Mouse (Mus musculus) bone marrow, adult 2 months (tissue): ENCODE measurements at regions not wholly inside any gene's neighbourhood (a gene's known extent, or its start where the extent isn't known, plus 50 kb on each side); places are given as distances from the start of the nearest gene placed in this dataset.

ENCODE experiments used
- CTCF ChIP-seq: fragments of 200-500 bp; IDR thresholded peaks from 2 replicates; pipeline ENCODE4 v1.5.1; 2011; ENCODE audit warnings: low read length, control low read depth; ENCODE audit not compliant: control insufficient read depth, insufficient read depth
- POLR2A ChIP-seq: fragments of 200-500 bp; IDR thresholded peaks from 2 replicates; pipeline ENCODE4 v1.6.1; 2011; ENCODE audit warnings: low read depth, mild to moderate bottlenecking, control low read depth, low read length, borderline replicate concordance; ENCODE audit not compliant: control insufficient read depth

DNA sequence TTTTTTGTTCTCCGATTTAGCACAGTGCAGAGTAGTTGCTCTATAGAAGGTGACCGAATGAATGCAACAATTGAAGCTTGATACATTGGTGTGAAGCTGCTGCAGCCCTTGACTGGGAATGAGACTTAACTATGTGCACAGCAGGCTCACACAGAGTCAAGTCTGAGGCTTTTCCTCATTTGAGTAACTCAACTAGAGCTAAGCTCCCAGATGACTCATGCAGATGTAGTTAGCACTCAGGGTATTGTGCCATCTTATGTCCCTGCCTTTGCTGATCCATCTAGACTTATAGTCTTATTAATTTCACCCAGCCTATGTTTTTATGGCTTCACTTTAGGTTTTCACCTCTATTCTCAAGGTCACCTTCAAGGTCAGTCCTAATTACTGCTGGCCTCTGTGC is 152.8 kb upstream of the Pgrmc2 start:
- TF ChIP-seq CTCF (no peak), POLR2A (no peak)
